Mouse (Mus musculus): ENCODE measurements at regions not wholly inside any gene's neighbourhood (a gene's known extent, or its start where the extent isn't known, plus 50 kb on each side); places are given as distances from the start of the nearest gene placed in this dataset.

DNA sequence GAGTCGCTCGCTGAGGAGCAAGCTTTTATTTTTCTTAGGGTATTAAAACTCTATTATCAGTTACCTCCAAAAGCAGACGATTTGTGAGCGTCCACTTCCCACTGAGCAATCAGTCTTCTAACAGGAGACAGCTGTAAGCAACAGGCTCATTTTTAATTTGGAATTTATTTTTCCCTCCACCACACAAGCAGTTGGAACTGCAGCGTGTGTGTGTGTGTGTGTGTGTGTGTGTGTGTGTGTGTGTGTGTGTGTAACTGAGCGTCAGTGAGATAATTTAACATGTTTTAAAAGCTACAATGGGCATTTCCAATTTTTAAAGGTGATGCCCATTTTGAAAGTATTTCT lies 116.6 kb downstream of the Olfr267 start:
- no peak for TF ChIP-seq CTCF (IDR thresholded peaks at IDR 0.05; ENCODE audit: borderline replicate concordance, insufficient read depth, low read length)
- TF ChIP-seq POLR2A (IDR thresholded peaks at IDR 0.05; ENCODE audit: low read depth, low read length): no peak
